Mouse (Mus musculus) cerebellum, adult 2 months (tissue): ENCODE data around the gene Cnn2. TPM values are rescaled to one million over a fixed set of nuclear protein-coding genes. Genes with fewer than 3 reads are reported as not detected.

ENCODE experiments used
- DNase-seq, 2 experiments: peaks; one replicate each; pipeline ENCODE4 v3.0.0; 2021
- H3K27ac ChIP-seq: fragments of 200-500 bp; 2 replicates; pipeline ENCODE4 v1.5.1; 2012; ENCODE audit warnings: low read length, control low read depth, inconsistent platforms; ENCODE audit not compliant: insufficient read depth
- H3K27me3 ChIP-seq: fragments of 200-500 bp; 2 replicates; pipeline ENCODE4 v1.6.1; 2012; ENCODE audit warnings: inconsistent platforms, mild to moderate bottlenecking, low read length, moderate library complexity; ENCODE audit not compliant: control insufficient read depth, insufficient read depth
- H3K4me1 ChIP-seq: fragments of 200-500 bp; 2 replicates; pipeline ENCODE4 v1.6.1; 2011; ENCODE audit warnings: low read length; ENCODE audit not compliant: control insufficient read depth, insufficient read depth
- H3K4me3 ChIP-seq: fragments of 200-500 bp; replicated peaks from 2 replicates; pipeline ENCODE3; 2011; ENCODE audit warnings: mild to moderate bottlenecking, low read depth, low read length, control low read depth; ENCODE audit not compliant: insufficient read depth
- CTCF ChIP-seq: fragments of 200-500 bp; IDR thresholded peaks from 2 replicates; pipeline ENCODE4 v1.5.1; 2011; ENCODE audit warnings: low read depth, mild to moderate bottlenecking, control low read depth, low read length, moderate library complexity, borderline replicate concordance; ENCODE audit not compliant: insufficient read depth
- POLR2A ChIP-seq: fragments of 200-500 bp; IDR thresholded peaks from 2 replicates; pipeline ENCODE4 v1.6.1; 2011; ENCODE audit warnings: low read length, control low read depth, borderline replicate concordance; ENCODE audit not compliant: insufficient read depth
- WGBS: fragments of 180-500 bp; shearing (Covaris S2); methylation state at CpG from one replicate; pipeline ENCODE4 v1.1.7; 2018; 5-methylcytosine and 5-hydroxymethylcytosine counted together
- polyA plus RNA-seq: library from polyadenylated mRNA; depleted of rRNA; stranded (reverse); fragments of >200 nt; gene quantifications from 2 replicates; pipeline ENCODE4 v1.2.3, GENCODE M21; 2012

Cnn2 gene
- polyA plus RNA-seq, 1 experiment = 8.2 TPM

GRCm38 (mm10) chr10:80011740-80012139, 23.4 kb downstream of the Cnn2 start:
- Histone ChIP-seq H3K4me3 (no peak overlapping the region), H3K4me1 (no peaks in the 10 kb centered on the region), H3K27me3 (no peaks in the 10 kb centered on the region), H3K27ac (no peak overlapping the region)
- no peak for DNase-seq
- TF ChIP-seq CTCF (no peak), POLR2A (no peak)
- WGBS = 90% methylated on average over 6 of the region's 6 CpGs

- H3K27me3 ChIP-seq = no peaks in the 10 kb centered on the region
- DNase-seq = no peak
- H3K4me1 ChIP-seq = no peaks in the 10 kb centered on the region
- 59% methylated on average over 25 of the region's 25 CpGs for WGBS
- no peak overlapping the region for H3K4me3 ChIP-seq
- no peak for TF ChIP-seq POLR2A
- no peak for TF ChIP-seq CTCF
- H3K27ac ChIP-seq = no peak overlapping the region
Measured at GRCm38 (mm10) chr10:80013609-80014008, 25.2 kb downstream of the Cnn2 start.

GRCm38 (mm10) chr10:80014484-80015290, 26.3 kb downstream of the Cnn2 start:
- no peak overlapping the region for H3K4me3 ChIP-seq
- no peak for DNase-seq
- no peaks in the 10 kb centered on the region for H3K4me1 ChIP-seq
- 46% methylated on average over 28 of the region's 28 CpGs for WGBS
- TF ChIP-seq CTCF (no peak), POLR2A (no peak)
- no peaks in the 10 kb centered on the region for H3K27me3 ChIP-seq
- no peak overlapping the region for H3K27ac ChIP-seq

GRCm38 (mm10) chr10:80015583-80015982, 27.2 kb downstream of the Cnn2 start:
- WGBS = 78% methylated on average over 10 of the region's 10 CpGs
- Histone ChIP-seq H3K27me3 (no peaks in the 10 kb centered on the region), H3K27ac (no peak overlapping the region), H3K4me1 (no peaks in the 10 kb centered on the region), H3K4me3 (no peak overlapping the region)
- TF ChIP-seq CTCF (no peak), POLR2A (no peak)
- DNase-seq = no peak

- H3K4me3 ChIP-seq = no peak within 1 kb of the TSS
- WGBS = 68% methylated on average over 11 of the region's 11 CpGs
- no peak within 1 kb of the TSS for H3K27ac ChIP-seq
- H3K4me1 ChIP-seq = no peaks in the 10 kb centered on the region
- H3K27me3 ChIP-seq = no peaks in the 10 kb centered on the region
- DNase-seq = no peak
- TF ChIP-seq POLR2A (no peak), CTCF (no peak)
Measured at GRCm38 (mm10) chr10:80016511-80016910, 28.1 kb downstream of the Cnn2 start, which contains the start of gene Arhgap45. TSS of gene Arhgap45 (plus strand) at chr10:80016653.

GRCm38 (mm10) chr10:80016931-80017330, 28.5 kb downstream of the Cnn2 start:
- WGBS = 85% methylated on average over 10 of the region's 10 CpGs
- Histone ChIP-seq H3K27me3 (no peaks in the 10 kb centered on the region), H3K4me1 (no peaks in the 10 kb centered on the region), H3K27ac (no peak overlapping the region), H3K4me3 (no peak overlapping the region)
- TF ChIP-seq POLR2A (no peak), CTCF (no peak)
- no peak for DNase-seq

GRCm38 (mm10) chr10:80017361-80017760, 29.0 kb downstream of the Cnn2 start:
- Histone ChIP-seq H3K27me3 (no peaks in the 10 kb centered on the region), H3K4me1 (no peaks in the 10 kb centered on the region), H3K27ac (no peak overlapping the region), H3K4me3 (no peak overlapping the region)
- TF ChIP-seq CTCF = no peak
- no peak for TF ChIP-seq POLR2A
- no peak for DNase-seq
- WGBS = 82% methylated on average over 3 of the region's 3 CpGs

GRCm38 (mm10) chr10:80017771-80018170, 29.4 kb downstream of the Cnn2 start:
- WGBS = 79% methylated on average over 14 of the region's 14 CpGs
- Histone ChIP-seq H3K4me1 (no peaks in the 10 kb centered on the region), H3K4me3 (no peak overlapping the region), H3K27me3 (no peaks in the 10 kb centered on the region), H3K27ac (no peak overlapping the region)
- no peak for DNase-seq
- TF ChIP-seq CTCF (no peak), POLR2A (no peak)
